Mouse (Mus musculus): Measurements from ENCODE around the gene Ppp1r1c. TPM values are rescaled to one million over a fixed set of nuclear protein-coding genes. Genes with fewer than 3 reads are reported as not detected.

The Ppp1r1c gene
- 0.10 and 0.24 TPM in 2 replicates for polyA plus RNA-seq (2015; fragmentation: Nextera tagmentation; extraction: Ambion mirVana)

- Histone ChIP-seq H3K27ac (no peak within 1 kb of the TSS), H3K4me3 (no peak within 1 kb of the TSS), H3K36me3 (no peaks in the 10 kb centered on the region), H3K4me2 (replicated peaks) (no peak within 1 kb of the TSS), H3K4me1 (no peaks in the 10 kb centered on the region), H3K9me3 (no peaks in the 10 kb centered on the region), H3K9ac (no peak within 1 kb of the TSS), H3K27me3 (no peaks in the 10 kb centered on the region)
- no peak for ATAC-seq (ENCODE audit: low FRiP score, low read depth)
- WGBS, result 89% methylated on average over 6 of the region's 6 CpGs
Measured at GRCm38 (mm10) chr2:79707575-79707974, at the start of gene Ppp1r1c. Gene Ppp1r1c (plus strand): TSS chr2:79707780.

- Histone ChIP-seq H3K27ac (no peak overlapping the region), H3K36me3 (peaks cover 64% of the 10 kb centered on the region), H3K9me3 (no peaks in the 10 kb centered on the region), H3K4me3 (no peak overlapping the region), H3K4me2 (replicated peaks) (no peak overlapping the region), H3K9ac (no peak overlapping the region), H3K27me3 (no peaks in the 10 kb centered on the region), H3K4me1 (peaks cover 3% of the 10 kb centered on the region)
- WGBS, result 89% methylated on average over 12 of the region's 12 CpGs
- no peak for ATAC-seq (ENCODE audit: low FRiP score, low read depth)
Measured at GRCm38 (mm10) chr2:79660417-79661185, 47.0 kb upstream of the Ppp1r1c start.

GRCm38 (mm10) chr2:79661486-79662104 is 46.0 kb upstream of the Ppp1r1c start:
- WGBS, result 57% methylated on average over 7 of the region's 7 CpGs
- Histone ChIP-seq H3K36me3 (peaks cover 65% of the 10 kb centered on the region), H3K4me1 (peaks cover 5% of the 10 kb centered on the region), H3K9ac (no peak overlapping the region), H3K9me3 (no peaks in the 10 kb centered on the region), H3K4me3 (no peak overlapping the region), H3K27ac (no peak overlapping the region), H3K4me2 (replicated peaks) (no peak overlapping the region), H3K27me3 (no peaks in the 10 kb centered on the region)
- ATAC-seq (ENCODE audit: low FRiP score, low read depth), result no peak

GRCm38 (mm10) chr2:79664532-79665286 is 42.9 kb upstream of the Ppp1r1c start:
- no peaks in the 10 kb centered on the region for H3K27me3 ChIP-seq
- peaks cover 41% of the 10 kb centered on the region for H3K36me3 ChIP-seq
- ATAC-seq (ENCODE audit: low FRiP score, low read depth), result no peak
- no peaks in the 10 kb centered on the region for H3K9me3 ChIP-seq
- no peak overlapping the region for H3K9ac ChIP-seq
- H3K4me2 ChIP-seq (replicated peaks), result no peak overlapping the region
- WGBS, result 78% methylated on average over 3 of the region's 3 CpGs
- no peak overlapping the region for H3K27ac ChIP-seq
- no peak overlapping the region for H3K4me3 ChIP-seq
- H3K4me1 ChIP-seq, result peaks cover 14% of the 10 kb centered on the region

GRCm38 (mm10) chr2:79665492-79665891 is 42.1 kb upstream of the Ppp1r1c start:
- Histone ChIP-seq H3K9me3 (no peaks in the 10 kb centered on the region), H3K4me1 (peaks cover 15% of the 10 kb centered on the region), H3K9ac (no peak overlapping the region), H3K27me3 (no peaks in the 10 kb centered on the region), H3K36me3 (peaks cover 35% of the 10 kb centered on the region), H3K4me2 (replicated peaks) (no peak overlapping the region), H3K27ac (no peak overlapping the region), H3K4me3 (no peak overlapping the region)
- WGBS, result 38% methylated on average over 3 of the region's 3 CpGs
- ATAC-seq (ENCODE audit: low FRiP score, low read depth), result no peak

GRCm38 (mm10) chr2:79675266-79675665 is 32.3 kb upstream of the Ppp1r1c start:
- no peaks in the 10 kb centered on the region for H3K27me3 ChIP-seq
- no peak for ATAC-seq (ENCODE audit: low FRiP score, low read depth)
- no peak overlapping the region for H3K27ac ChIP-seq
- no peaks in the 10 kb centered on the region for H3K4me1 ChIP-seq
- no peak overlapping the region for H3K4me3 ChIP-seq
- WGBS, result 95% methylated on average over 3 of the region's 3 CpGs
- H3K36me3 ChIP-seq, result peaks cover 22% of the 10 kb centered on the region
- no peak overlapping the region for H3K9ac ChIP-seq
- H3K9me3 ChIP-seq, result no peaks in the 10 kb centered on the region
- no peak overlapping the region for H3K4me2 ChIP-seq (replicated peaks)

GRCm38 (mm10) chr2:79677663-79678257 is 29.8 kb upstream of the Ppp1r1c start:
- Histone ChIP-seq H3K4me3 (no peak overlapping the region), H3K9me3 (no peaks in the 10 kb centered on the region), H3K4me1 (no peaks in the 10 kb centered on the region), H3K4me2 (replicated peaks) (no peak overlapping the region), H3K36me3 (peaks cover 15% of the 10 kb centered on the region; the same call in 1 of the 2 replicates), H3K27me3 (no peaks in the 10 kb centered on the region), H3K9ac (no peak overlapping the region), H3K27ac (no peak overlapping the region)
- ATAC-seq (ENCODE audit: low FRiP score, low read depth), result no peak
- WGBS, result 84% methylated on average over 1 of the region's 1 CpGs

- WGBS, result 78% methylated on average over 4 of the region's 4 CpGs
- Histone ChIP-seq H3K9me3 (no peaks in the 10 kb centered on the region), H3K4me2 (replicated peaks) (no peak overlapping the region), H3K27ac (no peak overlapping the region), H3K4me1 (no peaks in the 10 kb centered on the region), H3K36me3 (no peaks in the 10 kb centered on the region; the same call in 1 of the 2 replicates), H3K27me3 (no peaks in the 10 kb centered on the region), H3K4me3 (no peak overlapping the region), H3K9ac (no peak overlapping the region)
- no peak for ATAC-seq (ENCODE audit: low FRiP score, low read depth)
Measured at GRCm38 (mm10) chr2:79681672-79682071, 25.9 kb upstream of the Ppp1r1c start.

GRCm38 (mm10) chr2:79683258-79683657 is 24.3 kb upstream of the Ppp1r1c start:
- Histone ChIP-seq H3K27ac (no peak overlapping the region), H3K9ac (no peak overlapping the region), H3K9me3 (no peaks in the 10 kb centered on the region), H3K4me2 (replicated peaks) (no peak overlapping the region), H3K4me3 (no peak overlapping the region), H3K4me1 (no peaks in the 10 kb centered on the region), H3K36me3 (no peaks in the 10 kb centered on the region; the same call in 1 of the 2 replicates), H3K27me3 (no peaks in the 10 kb centered on the region)
- 95% methylated on average over 4 of the region's 4 CpGs for WGBS
- no peak for ATAC-seq (ENCODE audit: low FRiP score, low read depth)

GRCm38 (mm10) chr2:79690838-79691237 is 16.7 kb upstream of the Ppp1r1c start:
- 0 out of 2 replicates have a peak, but pooled peaks cover 3% of the 10 kb centered on the region for H3K4me1 ChIP-seq
- H3K27me3 ChIP-seq, result no peaks in the 10 kb centered on the region
- H3K4me3 ChIP-seq, result no peak overlapping the region
- H3K27ac ChIP-seq, result no peak overlapping the region
- H3K9ac ChIP-seq, result no peak overlapping the region
- no peak overlapping the region for H3K4me2 ChIP-seq (replicated peaks)
- ATAC-seq (ENCODE audit: low FRiP score, low read depth), result no peak
- 57% methylated on average over 3 of the region's 3 CpGs for WGBS
- H3K36me3 ChIP-seq, result no peaks in the 10 kb centered on the region
- H3K9me3 ChIP-seq, result no peaks in the 10 kb centered on the region

GRCm38 (mm10) chr2:79695190-79695589 is 12.4 kb upstream of the Ppp1r1c start:
- Histone ChIP-seq H3K27me3 (no peaks in the 10 kb centered on the region), H3K27ac (no peak overlapping the region), H3K4me1 (0 out of 2 replicates have a peak, but pooled peaks cover 3% of the 10 kb centered on the region), H3K9me3 (no peaks in the 10 kb centered on the region), H3K36me3 (no peaks in the 10 kb centered on the region), H3K4me3 (no peak overlapping the region), H3K4me2 (replicated peaks) (no peak overlapping the region), H3K9ac (no peak overlapping the region)
- WGBS, result 79% methylated on average over 4 of the region's 4 CpGs
- ATAC-seq (ENCODE audit: low FRiP score, low read depth), result no peak

- no peaks in the 10 kb centered on the region for H3K27me3 ChIP-seq
- WGBS, result 92% methylated on average over 12 of the region's 12 CpGs
- no peak overlapping the region for H3K4me2 ChIP-seq (replicated peaks)
- H3K27ac ChIP-seq, result no peak overlapping the region
- H3K36me3 ChIP-seq, result no peaks in the 10 kb centered on the region
- ATAC-seq (ENCODE audit: low FRiP score, low read depth), result no peak
- no peaks in the 10 kb centered on the region for H3K9me3 ChIP-seq
- H3K4me1 ChIP-seq, result 0 out of 2 replicates have a peak, but pooled peaks cover 3% of the 10 kb centered on the region
- H3K4me3 ChIP-seq, result no peak overlapping the region
- no peak overlapping the region for H3K9ac ChIP-seq
Measured at GRCm38 (mm10) chr2:79695939-79696338, 11.6 kb upstream of the Ppp1r1c start.

All from limb, embryonic 13.5 days (tissue).